Mouse (Mus musculus) Muller cell, postnatal 12 days (primary cell): ENCODE results near the gene C3.

Source experiments
- DNase-seq: peaks from one replicate; pipeline ENCODE4 v3.0.0-alpha.2; 2015; ENCODE audit errors: inconsistent ontology term

C3 gene

DNA sequence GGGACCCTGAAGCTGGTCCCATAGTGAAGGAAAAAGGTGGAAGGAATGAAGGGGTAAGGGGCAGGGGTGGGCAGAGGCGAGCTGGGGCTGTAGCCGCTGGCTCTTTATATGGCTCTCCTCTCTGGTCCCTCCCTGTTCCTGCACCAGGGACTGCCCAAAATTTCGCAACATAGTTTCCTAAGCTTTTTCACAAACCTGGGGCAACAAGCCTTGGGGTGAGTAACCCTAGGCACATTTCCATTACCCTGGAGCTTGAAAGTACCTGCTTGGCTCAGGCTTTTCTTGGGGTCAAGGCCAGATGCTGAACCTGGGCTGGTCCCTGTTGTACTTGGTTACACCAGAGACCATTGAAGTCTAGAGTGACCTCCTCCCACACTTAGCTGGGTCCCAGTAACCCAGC, at the start of gene C3:
Gene C3 (minus strand): TSS at position 123 of the 400 bp plus-strand sequence.
- no peak for DNase-seq

DNA sequence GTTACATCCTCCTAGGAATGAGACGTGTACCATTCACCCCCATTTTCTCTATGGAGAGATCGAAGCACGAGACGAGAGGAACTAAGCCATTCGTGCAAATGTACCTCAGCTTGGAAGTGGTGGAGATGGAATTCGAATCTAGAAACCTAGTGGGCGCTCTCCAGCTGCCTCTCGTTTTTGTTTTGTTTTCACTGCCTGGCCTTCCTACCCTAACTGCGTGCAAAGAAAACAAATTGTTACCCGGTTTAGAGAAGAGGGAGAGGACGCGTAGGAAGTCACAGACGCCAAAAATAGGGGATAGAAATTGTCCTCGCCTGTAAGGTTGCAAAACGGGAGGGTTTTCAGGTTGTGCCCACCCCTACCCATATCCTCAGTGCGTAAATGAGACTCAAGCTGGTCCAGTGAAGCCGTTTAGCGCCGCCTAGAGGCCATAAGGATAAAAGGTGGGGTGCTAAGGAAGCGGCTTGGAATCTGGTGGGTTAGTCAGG, 48.7 kb upstream of the C3 start:
- DNase-seq, result peak; percentile 85

DNA sequence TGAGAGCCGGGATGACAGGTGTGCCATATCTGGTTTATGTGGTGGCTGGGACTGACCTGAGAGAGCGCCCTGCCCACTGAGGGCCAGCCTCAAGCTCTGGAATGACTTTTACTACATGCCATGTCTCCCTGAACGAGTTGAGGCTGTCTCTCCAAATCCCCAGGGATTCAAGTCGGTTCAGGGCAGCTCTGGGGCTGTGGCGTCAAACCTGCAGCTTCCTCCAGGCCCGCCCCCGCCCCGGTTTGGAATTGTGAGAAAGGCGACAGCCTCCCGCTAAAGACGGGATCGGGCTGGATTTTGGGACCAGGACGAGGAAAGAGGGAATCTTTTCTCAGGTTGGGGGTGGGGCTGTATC, 48.0 kb upstream of the C3 start:
- no peak for DNase-seq

- peak; percentile 93 for DNase-seq
Measured at GRCm38 (mm10) chr17:57275111-57275996, 47.4 kb upstream of the C3 start.

DNA sequence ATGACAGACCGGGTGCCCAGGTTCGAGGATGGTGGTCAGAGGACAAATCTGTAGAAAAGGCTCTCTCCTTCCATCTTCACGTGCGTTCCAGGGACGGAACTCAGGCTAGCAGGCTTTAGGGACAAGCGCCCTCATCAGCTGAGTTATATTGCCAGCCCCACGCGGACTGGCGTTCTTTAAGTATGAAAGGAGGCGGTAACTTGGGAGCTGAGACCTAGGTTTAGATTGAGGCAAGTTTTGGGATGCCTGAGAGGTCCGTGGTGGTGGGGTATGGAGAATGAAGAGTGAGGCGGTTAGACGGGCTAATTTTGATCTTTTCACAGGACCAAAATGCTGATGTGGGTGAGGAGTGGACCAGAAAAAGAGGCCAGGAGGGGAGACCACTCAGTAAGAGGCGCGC, 46.8 kb upstream of the C3 start:
- DNase-seq, result no peak

DNA sequence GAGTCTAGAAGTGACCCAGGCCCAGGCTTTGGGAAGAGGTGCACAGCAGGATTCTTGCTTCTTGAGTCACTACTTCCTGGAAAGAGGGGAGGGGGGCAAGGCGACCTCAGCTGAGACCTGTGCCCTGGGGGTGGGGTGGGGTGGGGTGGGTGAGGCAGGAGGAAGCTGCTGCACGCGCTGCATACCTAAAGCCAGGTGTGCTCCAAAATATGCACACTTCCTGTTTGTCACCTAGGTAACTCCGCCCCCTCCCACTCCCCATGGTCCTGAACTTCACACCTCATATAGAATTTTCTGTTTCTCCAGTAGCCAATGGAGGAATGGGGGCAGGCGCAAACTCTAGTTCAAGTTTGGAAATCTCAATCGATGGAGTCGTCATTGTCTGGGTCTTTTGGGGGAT, 45.9 kb upstream of the C3 start:
- no peak for DNase-seq

DNA sequence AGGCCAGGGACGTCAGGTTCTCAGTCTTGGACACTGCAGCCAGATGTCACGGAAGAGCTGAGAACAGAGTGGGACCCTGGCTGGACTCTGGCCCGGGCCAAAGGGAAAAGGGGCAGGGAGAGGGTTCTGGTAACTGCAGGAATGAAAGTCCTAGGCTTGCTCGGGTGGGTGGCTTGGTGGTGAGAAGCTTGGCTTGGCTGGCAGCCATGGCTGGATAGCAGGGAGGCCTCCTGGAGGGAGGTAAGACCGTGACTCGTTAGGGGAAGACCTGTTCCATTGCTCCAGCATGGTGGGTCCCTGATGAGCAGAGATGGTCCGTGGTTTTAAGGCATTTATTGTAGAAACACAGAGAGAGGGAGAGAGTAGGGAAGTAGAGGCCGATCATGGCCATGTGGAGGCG, 43.4 kb upstream of the C3 start:
- DNase-seq, result no peak

DNA sequence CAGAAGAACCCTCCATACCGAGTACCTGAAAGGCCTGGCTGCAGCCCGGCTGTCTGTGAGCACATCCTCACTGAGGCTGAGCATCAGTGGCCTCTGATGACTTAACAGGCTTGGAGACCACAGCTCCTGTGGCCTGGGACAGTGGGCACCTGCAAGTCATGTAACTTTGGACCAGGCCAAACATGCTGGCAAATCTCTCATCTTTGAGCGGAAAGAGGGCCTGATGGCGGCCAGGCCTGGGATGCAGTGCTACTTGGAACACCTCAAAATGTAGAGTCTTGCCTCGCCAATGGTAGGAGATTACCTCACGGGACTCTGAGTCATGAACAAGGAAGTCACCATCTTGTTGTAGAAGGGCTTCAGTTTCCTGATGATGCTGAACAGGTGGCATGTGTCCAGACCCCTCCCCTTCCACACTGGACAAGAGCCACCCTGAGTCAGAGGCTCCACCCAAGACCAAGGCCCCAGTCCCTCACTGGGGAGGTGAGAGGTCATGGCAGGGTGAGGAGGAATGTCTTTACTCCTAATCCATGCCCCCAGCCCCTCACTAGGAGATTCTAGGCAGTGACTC, 39.7 kb upstream of the C3 start:
- no peak for DNase-seq

DNA sequence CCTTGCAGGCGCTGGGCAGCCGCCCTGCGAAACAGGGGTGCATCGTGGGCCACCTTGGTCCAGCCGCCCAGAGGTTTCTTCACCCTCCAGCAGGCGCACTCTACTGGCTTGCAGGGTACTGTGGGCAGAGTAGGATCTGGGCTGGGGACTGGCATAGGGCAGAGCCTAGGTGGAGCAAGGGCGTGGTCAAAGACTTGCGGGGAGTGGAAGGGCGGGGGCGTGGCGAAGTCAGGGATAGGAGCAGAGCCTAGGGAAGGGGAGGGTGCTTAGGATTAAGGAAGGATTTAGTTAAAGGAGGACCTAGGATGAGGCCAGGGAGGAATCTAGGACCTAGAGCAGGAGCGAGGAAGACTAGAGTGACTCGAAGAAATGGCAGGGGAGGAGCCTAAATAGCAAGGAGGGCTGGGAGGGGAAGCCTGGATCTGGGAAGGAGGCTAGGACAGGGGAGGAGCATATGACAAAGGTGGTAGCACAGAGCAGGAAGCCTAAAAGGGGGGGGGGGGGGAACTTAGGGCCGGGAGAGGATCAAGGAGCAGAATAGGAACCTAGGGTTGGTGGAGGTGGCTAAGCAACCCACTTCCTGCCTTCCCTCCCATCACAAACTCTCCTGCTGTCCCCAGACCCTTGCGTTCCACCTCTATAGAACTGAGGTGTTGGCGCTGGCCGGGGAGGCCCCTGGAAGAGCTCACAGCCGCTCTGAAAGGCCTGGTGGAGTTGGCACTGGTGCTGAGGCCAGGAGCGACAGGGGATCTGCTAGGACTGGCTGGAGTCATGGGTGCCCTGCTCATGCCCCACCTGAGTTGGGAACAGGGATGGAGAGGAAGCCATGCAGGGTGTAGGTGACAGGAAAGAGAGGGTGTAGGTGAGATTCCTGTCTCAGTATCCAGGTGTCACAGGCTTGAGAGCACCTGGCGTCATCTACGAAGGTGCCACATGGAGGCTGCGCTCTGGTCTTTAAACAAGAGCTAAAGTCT, 37.3 kb upstream of the C3 start:
- peak; percentile 19 for DNase-seq

- no peak for DNase-seq
Measured at GRCm38 (mm10) chr17:57264164-57264563, 36.2 kb upstream of the C3 start.

DNA sequence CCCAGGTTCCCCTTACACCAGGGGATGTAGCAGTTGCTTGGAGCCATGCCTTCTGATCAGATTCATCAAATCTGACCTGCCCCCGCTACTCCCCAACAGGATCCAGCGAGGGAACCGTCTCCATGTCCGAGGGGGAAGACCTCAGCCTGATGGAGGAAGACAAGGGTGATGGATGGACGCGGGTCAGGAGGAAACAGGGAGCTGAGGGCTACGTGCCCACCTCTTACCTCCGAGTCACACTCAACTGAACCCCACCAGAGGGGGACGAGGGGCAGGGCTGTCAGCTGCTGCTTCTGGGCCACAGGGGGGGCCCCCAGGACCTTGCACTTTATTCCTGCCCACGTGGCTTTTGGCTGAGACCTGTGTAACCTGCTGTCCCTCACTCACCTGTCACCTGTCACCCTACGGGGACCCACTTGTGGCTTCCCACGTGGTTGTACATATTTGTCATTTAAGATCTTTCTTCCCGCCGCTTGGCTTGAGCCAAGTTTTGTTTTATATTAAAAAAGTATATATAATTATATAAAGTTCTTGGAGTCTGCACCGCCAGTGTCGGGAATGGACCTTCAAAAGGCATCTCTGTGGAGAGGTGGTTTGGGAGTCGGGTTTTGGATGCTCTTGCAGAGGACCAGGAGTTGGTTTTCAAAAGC, 35.1 kb upstream of the C3 start:
- no peak for DNase-seq

- no peak for DNase-seq
Measured at GRCm38 (mm10) chr17:57261796-57262195, 33.9 kb upstream of the C3 start.

DNA sequence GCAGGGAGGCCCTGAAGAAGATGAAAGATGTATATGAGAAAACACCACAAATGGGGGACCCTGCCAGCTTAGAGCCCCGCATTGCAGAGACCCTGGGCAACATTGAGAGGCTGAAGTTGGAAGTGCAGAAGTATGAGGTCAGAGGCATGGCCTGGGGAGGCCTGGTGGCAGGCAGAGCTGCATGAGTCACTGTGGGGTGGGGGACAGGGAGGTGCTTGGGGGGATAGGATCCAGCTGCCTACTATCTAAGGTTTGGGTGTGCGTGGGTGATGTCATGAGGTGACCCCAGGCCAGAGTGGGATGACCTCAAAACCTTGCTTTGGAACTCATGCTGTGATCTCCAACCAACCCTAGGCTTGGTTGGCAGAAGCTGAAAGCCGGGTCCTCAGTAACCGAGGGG, 33.4 kb upstream of the C3 start:
- no peak for DNase-seq

DNA sequence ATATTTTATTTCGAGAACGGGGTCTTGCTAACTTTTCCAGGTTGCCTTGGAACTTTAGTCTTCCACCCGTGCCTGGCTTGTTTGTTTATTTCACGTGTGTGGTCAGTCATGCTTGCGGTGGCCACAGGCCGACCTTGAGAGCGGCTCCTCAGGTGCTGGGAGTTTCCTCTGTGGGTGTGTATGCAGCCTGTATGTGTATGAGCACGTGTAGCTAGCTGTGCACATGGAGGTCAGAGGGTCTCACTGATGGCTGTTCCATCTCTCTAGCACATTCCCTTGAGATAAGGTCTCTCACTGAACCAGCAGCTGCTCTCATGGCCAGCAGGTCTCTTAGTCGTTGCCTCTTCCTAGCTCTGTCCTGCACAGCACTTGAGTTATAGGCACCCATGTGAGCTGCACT, 32.4 kb upstream of the C3 start:
- no peak for DNase-seq

- peak; percentile 47 for DNase-seq
Measured at GRCm38 (mm10) chr17:57259742-57260141, 31.8 kb upstream of the C3 start.

GRCm38 (mm10) chr17:57258191-57258590, 30.3 kb upstream of the C3 start:
- no peak for DNase-seq

GRCm38 (mm10) chr17:57256921-57257485, 29.1 kb upstream of the C3 start:
- DNase-seq, result no peak

DNA sequence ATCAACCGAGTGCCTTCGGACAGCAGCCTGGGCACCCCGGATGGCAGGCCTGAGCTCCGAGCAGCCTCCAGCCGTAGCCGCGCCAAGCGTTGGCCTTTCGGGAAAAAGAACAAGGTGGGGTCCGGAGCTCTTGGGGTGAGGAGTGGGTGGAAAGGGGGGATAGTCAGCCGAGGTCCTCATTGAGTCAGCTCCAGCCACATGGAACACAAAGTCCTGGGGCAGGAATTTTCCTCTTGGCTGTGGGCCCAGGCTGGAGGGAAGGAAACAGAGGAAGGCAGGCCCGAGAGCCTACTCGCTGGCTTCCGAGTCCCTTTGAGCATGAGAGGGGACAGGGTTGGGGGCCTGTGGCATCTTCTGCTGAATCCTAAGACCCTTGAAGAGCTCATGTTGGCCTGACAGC, 27.4 kb upstream of the C3 start:
- no peak for DNase-seq

- DNase-seq, result no peak
Measured at GRCm38 (mm10) chr17:57253306-57253705, 25.4 kb upstream of the C3 start.

GRCm38 (mm10) chr17:57251431-57251830, 23.5 kb upstream of the C3 start:
- no peak for DNase-seq

GRCm38 (mm10) chr17:57250461-57251160, 22.7 kb upstream of the C3 start:
- peak; percentile 59 for DNase-seq
